Mouse (Mus musculus): ENCODE results near the gene Aida.

Gene Aida

GRCm38 (mm10) chr1:183362729-183363576 lies 66.6 kb downstream of the Aida start:
- POLR2A ChIA-PET, result interaction anchor here in 3 of 4 experiments (0.6 to 2.0 kb wide), 5 partner anchors 29 to 404 kb away, joined by 3 to 7 read pairs (median 4); no protein-coding TSS in a partner anchor
- CTCF ChIA-PET, result no interaction called here

GRCm38 (mm10) chr1:183363577-183363867 lies 67.1 kb downstream of the Aida start:
- ChIA-PET POLR2A (interaction anchor here in 3 of 4 experiments (0.6 to 2.0 kb wide), 4 partner anchors 47 to 404 kb away, joined by 3 to 7 read pairs (median 4); no protein-coding TSS in a partner anchor), CTCF (no interaction called here)

- ChIA-PET POLR2A (interaction anchor here in 1 of 4 experiments (1.0 to 1.2 kb wide), 3 partner anchors 16 to 69 kb away, joined by 3 to 6 read pairs (median 4); partner anchors contain the start of gene Brox), CTCF (interaction anchor here in 3 of 4 experiments (0.6 to 1.3 kb wide), 3 partner anchors 16 to 941 kb away, joined by 3 to 7 read pairs (median 4); no protein-coding TSS in a partner anchor)
These were observed 70.0 kb downstream of the Aida start for GRCm38 (mm10) chr1:183366361-183366760.

GRCm38 (mm10) chr1:183368601-183369400 lies 72.4 kb downstream of the Aida start:
- ChIA-PET CTCF (interaction anchor here in 2 of 4 experiments (0.5 to 1.8 kb wide), 3 partner anchors 11 to 142 kb away, joined by 3 to 4 read pairs (median 3); no protein-coding TSS in a partner anchor), POLR2A (interaction anchor here in 2 of 4 experiments (1.0 to 1.9 kb wide), 6 partner anchors 8 to 30 kb away, joined by 3 to 5 read pairs (median 4); partner anchors contain the start of gene Taf1a (in 1 of the 2))

GRCm38 (mm10) chr1:183369427-183370014 lies 73.1 kb downstream of the Aida start, which contains the start of gene Mia3:
TSS of gene Mia3 (minus strand) at chr1:183369553.
- ChIA-PET POLR2A (interaction anchor here in 2 of 4 experiments (0.8 to 1.9 kb wide), 8 partner anchors 9 to 72 kb away, joined by 3 to 6 read pairs (median 3); partner anchors contain the start of genes Brox (in 1 of the 2) and Taf1a (in 1 of the 2)), CTCF (interaction anchor here in 2 of 4 experiments (0.8 to 1.8 kb wide), 3 partner anchors 12 to 20 kb away, joined by 3 to 4 read pairs (median 4); no protein-coding TSS in a partner anchor)

- ChIA-PET CTCF (interaction anchor here in 2 of 4 experiments (0.6 to 0.7 kb wide), 2 partner anchors 25 to 543 kb away, joined by 3 to 5 read pairs; no protein-coding TSS in a partner anchor), POLR2A (no interaction called here)
These were observed 78.3 kb downstream of the Aida start for GRCm38 (mm10) chr1:183374728-183375127.
